Mouse (Mus musculus): ENCODE measurements around the gene Ppt1. TPM values are rescaled to one million over a fixed set of nuclear protein-coding genes. Genes with fewer than 3 reads are reported as not detected.

The Ppt1 gene
- polyA plus RNA-seq, 1 experiment = 6.9 TPM

GRCm38 (mm10) chr4:122878333-122879070 lies 42.5 kb downstream of the Ppt1 start:
- no peak overlapping the region for H3K4me3 ChIP-seq (ENCODE audit: low read depth, low read length)
- H3K27me3 ChIP-seq (ENCODE audit: control insufficient read depth, insufficient read depth, low read length) = no peaks in the 10 kb centered on the region
- 71% methylated on average over 2 of the region's 2 CpGs for WGBS
- H3K36me3 ChIP-seq (ENCODE audit: control insufficient read depth, insufficient read depth, low read length) = peaks cover 3% of the 10 kb centered on the region; the same call in 1 of the 2 replicates
- TF ChIP-seq POLR2A (IDR thresholded peaks at IDR 0.05; ENCODE audit: low read depth, low read length) (no peak), CTCF (IDR thresholded peaks at IDR 0.05; ENCODE audit: extremely low read depth, insufficient read length, insufficient replicate concordance, low read depth, low read length) (no peak)
- H3K4me1 ChIP-seq (ENCODE audit: control insufficient read depth, insufficient read depth, insufficient read length, low read length) = peaks cover 5% of the 10 kb centered on the region
- peak overlapping the region; percentile 24; the same call in 1 of the 2 replicates for H3K27ac ChIP-seq (ENCODE audit: insufficient read depth, low read depth, low read length)

- H3K4me1 ChIP-seq (ENCODE audit: control insufficient read depth, insufficient read depth, insufficient read length, low read length) = peaks cover 13% of the 10 kb centered on the region
- no peak overlapping the region for H3K27ac ChIP-seq (ENCODE audit: insufficient read depth, low read depth, low read length)
- H3K27me3 ChIP-seq (ENCODE audit: control insufficient read depth, insufficient read depth, low read length) = no peaks in the 10 kb centered on the region
- TF ChIP-seq POLR2A (IDR thresholded peaks at IDR 0.05; ENCODE audit: low read depth, low read length) (no peak), CTCF (IDR thresholded peaks at IDR 0.05; ENCODE audit: extremely low read depth, insufficient read length, insufficient replicate concordance, low read depth, low read length) (no peak)
- H3K4me3 ChIP-seq (ENCODE audit: low read depth, low read length) = no peak overlapping the region
- 52% methylated on average over 3 of the region's 3 CpGs for WGBS
- peaks cover 3% of the 10 kb centered on the region; the same call in 1 of the 2 replicates for H3K36me3 ChIP-seq (ENCODE audit: control insufficient read depth, insufficient read depth, low read length)
Observed at GRCm38 (mm10) chr4:122882544-122882943, 46.5 kb downstream of the Ppt1 start.

- H3K36me3 ChIP-seq (ENCODE audit: control insufficient read depth, insufficient read depth, low read length) = peaks cover 1% of the 10 kb centered on the region; the same call in 1 of the 2 replicates
- WGBS = 79% methylated on average over 3 of the region's 3 CpGs
- peaks cover 13% of the 10 kb centered on the region for H3K4me1 ChIP-seq (ENCODE audit: control insufficient read depth, insufficient read depth, insufficient read length, low read length)
- H3K27me3 ChIP-seq (ENCODE audit: control insufficient read depth, insufficient read depth, low read length) = no peaks in the 10 kb centered on the region
- TF ChIP-seq CTCF (IDR thresholded peaks at IDR 0.05; ENCODE audit: extremely low read depth, insufficient read length, insufficient replicate concordance, low read depth, low read length) = no peak
- TF ChIP-seq POLR2A (IDR thresholded peaks at IDR 0.05; ENCODE audit: low read depth, low read length) = no peak
- peak overlapping the region; percentile 22; the same call in 1 of the 2 replicates for H3K4me3 ChIP-seq (ENCODE audit: low read depth, low read length)
- peak overlapping the region; percentile 92; the same call in 1 of the 2 replicates for H3K27ac ChIP-seq (ENCODE audit: insufficient read depth, low read depth, low read length)
Observed at GRCm38 (mm10) chr4:122883294-122883693, 47.3 kb downstream of the Ppt1 start.

- WGBS = 32% methylated on average over 2 of the region's 2 CpGs
- H3K4me3 ChIP-seq (ENCODE audit: low read depth, low read length) = peak overlapping the region; percentile 8
- H3K27me3 ChIP-seq (ENCODE audit: control insufficient read depth, insufficient read depth, low read length) = no peaks in the 10 kb centered on the region
- H3K27ac ChIP-seq (ENCODE audit: insufficient read depth, low read depth, low read length) = peak overlapping the region; percentile 92
- H3K4me1 ChIP-seq (ENCODE audit: control insufficient read depth, insufficient read depth, insufficient read length, low read length) = peaks cover 13% of the 10 kb centered on the region
- TF ChIP-seq POLR2A (IDR thresholded peaks at IDR 0.05; ENCODE audit: low read depth, low read length) = no peak
- TF ChIP-seq CTCF (IDR thresholded peaks at IDR 0.05; ENCODE audit: extremely low read depth, insufficient read length, insufficient replicate concordance, low read depth, low read length) = no peak
- H3K36me3 ChIP-seq (ENCODE audit: control insufficient read depth, insufficient read depth, low read length) = peaks cover 1% of the 10 kb centered on the region; the same call in 1 of the 2 replicates
Observed at GRCm38 (mm10) chr4:122884051-122884450, 48.0 kb downstream of the Ppt1 start.

- peaks cover 13% of the 10 kb centered on the region for H3K4me1 ChIP-seq (ENCODE audit: control insufficient read depth, insufficient read depth, insufficient read length, low read length)
- no peaks in the 10 kb centered on the region for H3K27me3 ChIP-seq (ENCODE audit: control insufficient read depth, insufficient read depth, low read length)
- 5% methylated on average over 12 of the region's 12 CpGs for WGBS
- H3K27ac ChIP-seq (ENCODE audit: insufficient read depth, low read depth, low read length) = peak overlapping the region; percentile 92
- TF ChIP-seq POLR2A (IDR thresholded peaks at IDR 0.05; ENCODE audit: low read depth, low read length) (no peak), CTCF (IDR thresholded peaks at IDR 0.05; ENCODE audit: extremely low read depth, insufficient read length, insufficient replicate concordance, low read depth, low read length) (no peak)
- H3K36me3 ChIP-seq (ENCODE audit: control insufficient read depth, insufficient read depth, low read length) = peaks cover 1% of the 10 kb centered on the region; the same call in 1 of the 2 replicates
- peak overlapping the region; percentile 74 for H3K4me3 ChIP-seq (ENCODE audit: low read depth, low read length)
Observed at GRCm38 (mm10) chr4:122884481-122885340, 48.7 kb downstream of the Ppt1 start.

- WGBS = under 1% methylated on average over 49 of the region's 49 CpGs
- Histone ChIP-seq H3K27ac (ENCODE audit: insufficient read depth, low read depth, low read length) (peak within 1 kb of the TSS; percentile 99), H3K4me1 (ENCODE audit: control insufficient read depth, insufficient read depth, insufficient read length, low read length) (peaks cover 16% of the 10 kb centered on the region), H3K27me3 (ENCODE audit: control insufficient read depth, insufficient read depth, low read length) (no peaks in the 10 kb centered on the region), H3K4me3 (ENCODE audit: low read depth, low read length) (peak within 1 kb of the TSS; percentile 74), H3K36me3 (ENCODE audit: control insufficient read depth, insufficient read depth, low read length) (no peaks in the 10 kb centered on the region)
- no peak for TF ChIP-seq CTCF (IDR thresholded peaks at IDR 0.05; ENCODE audit: extremely low read depth, insufficient read length, insufficient replicate concordance, low read depth, low read length)
- peak; percentile 97 for TF ChIP-seq POLR2A (IDR thresholded peaks at IDR 0.05; ENCODE audit: low read depth, low read length)
Observed at GRCm38 (mm10) chr4:122885768-122886578, 49.9 kb downstream of the Ppt1 start, which contains the start of gene Cap1. Gene Cap1 (minus strand): TSS chr4:122886056.

Data from small intestine, adult 2 months (tissue).